Mouse (Mus musculus) thymus, adult 2 months (tissue): ENCODE measurements around the gene Stmnd1.

Experiments
- CTCF ChIP-seq: fragments of 200-500 bp; IDR thresholded peaks from 2 replicates; pipeline ENCODE4 v1.5.1; 2012; ENCODE audit warnings: mild to moderate bottlenecking, control low read depth, low read length, moderate library complexity, borderline replicate concordance; ENCODE audit not compliant: control insufficient read depth, poor library complexity, insufficient read depth; ENCODE audit errors: extremely low read depth
- POLR2A ChIP-seq: fragments of 200-500 bp; IDR thresholded peaks from 2 replicates; pipeline ENCODE4 v1.6.1; 2012; ENCODE audit warnings: mild to moderate bottlenecking, low read length, control low read depth, moderate library complexity; ENCODE audit not compliant: control insufficient read depth, poor library complexity, insufficient read depth; ENCODE audit errors: extremely low read depth

DNA sequence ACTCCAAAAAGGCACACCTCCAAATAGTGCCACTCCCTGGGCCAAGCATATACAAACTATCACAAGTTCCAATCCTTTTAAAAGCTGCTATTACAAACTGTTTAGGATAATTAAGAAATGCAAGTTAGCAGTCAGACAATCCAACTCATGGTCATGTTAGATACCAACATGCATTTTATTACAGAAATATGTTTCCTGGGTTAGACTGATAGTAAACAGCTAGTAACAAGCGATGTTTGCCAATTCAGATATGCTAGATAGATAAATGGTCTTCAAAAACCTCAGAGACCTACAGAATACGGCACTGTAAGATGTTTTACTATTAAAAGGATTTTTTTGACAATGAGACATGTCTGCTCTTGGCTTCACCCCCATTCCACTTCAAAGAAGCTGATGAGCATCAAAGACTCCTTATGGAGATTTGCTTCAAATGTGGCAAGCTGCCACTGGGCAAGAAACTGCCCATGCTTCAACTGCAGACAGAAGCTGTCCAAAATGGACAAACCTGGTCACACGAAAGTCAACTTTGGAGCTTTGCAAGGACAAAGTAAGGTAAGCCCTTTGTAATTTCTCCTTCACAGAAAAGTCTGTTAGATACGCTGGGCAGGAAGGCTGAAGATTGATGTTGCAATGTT is 52.9 kb downstream of the Stmnd1 start:
- TF ChIP-seq CTCF: no peak
- TF ChIP-seq POLR2A: no peak
